Mouse (Mus musculus) kidney, postnatal 4 days (tissue): ENCODE data around the gene Msantd3.

ENCODE experiments used
- DNase-seq, 2 experiments: peaks; one replicate each; pipeline ENCODE4 v3.0.0; 2021; ENCODE audit warnings: mixed read lengths in 2 of 2

Msantd3 gene

DNA sequence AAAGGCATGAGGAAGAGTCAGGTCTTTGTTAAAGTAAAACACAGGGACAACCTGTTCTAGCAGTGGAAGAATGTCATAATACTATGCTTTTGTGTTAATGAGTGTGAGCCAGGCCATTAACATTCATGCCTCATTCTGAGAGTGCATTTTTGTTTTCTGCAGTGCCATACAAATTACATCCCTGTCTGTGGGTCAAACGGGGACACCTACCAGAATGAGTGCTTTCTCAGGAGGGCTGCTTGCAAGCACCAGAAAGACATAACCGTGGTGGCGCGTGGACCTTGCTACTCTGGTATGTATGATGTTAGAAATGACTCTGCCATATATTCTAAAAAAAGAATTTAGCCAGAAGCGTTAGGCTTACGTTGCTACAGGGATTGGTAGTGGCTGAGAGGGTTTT lies 70.5 kb downstream of the Msantd3 start:
- no peak for DNase-seq
